Mouse (Mus musculus): ENCODE data around the gene Map4. TPM values are rescaled to one million over a fixed set of nuclear protein-coding genes. Genes with fewer than 3 reads are reported as not detected.

Map4 gene
- polyA plus RNA-seq (2016; fragmentation: Nextera tagmentation; extraction: Ambion mirVana) = 69.3 and 84.1 TPM in 2 replicates

- no peaks in the 10 kb centered on the region for H3K36me3 ChIP-seq
- WGBS = under 1% methylated on average over 94 of the region's 94 CpGs
- H3K4me1 ChIP-seq = peaks cover 19% of the 10 kb centered on the region
- DNase-seq (ENCODE audit: low spot score) = peak; percentile 98
- H3K27ac ChIP-seq (replicated peaks) = peak within 1 kb of the TSS; percentile 96
- peak within 1 kb of the TSS; percentile 72 for H3K4me3 ChIP-seq
- H3K9me3 ChIP-seq (replicated peaks) = no peaks in the 10 kb centered on the region
- no peaks in the 10 kb centered on the region for H3K27me3 ChIP-seq (ENCODE audit: low read depth, poor library complexity, severe bottlenecking)
These were observed at the start of gene Map4 for GRCm38 (mm10) chr9:109931257-109932171. TSS of gene Map4 (plus strand) at chr9:109931460.

- no peak for DNase-seq (ENCODE audit: low spot score)
- Histone ChIP-seq H3K4me1 (no peaks in the 10 kb centered on the region), H3K9me3 (replicated peaks) (no peaks in the 10 kb centered on the region), H3K4me3 (no peak overlapping the region), H3K36me3 (peaks cover 100% of the 10 kb centered on the region), H3K27ac (replicated peaks) (no peak overlapping the region), H3K27me3 (ENCODE audit: low read depth, poor library complexity, severe bottlenecking) (no peaks in the 10 kb centered on the region)
- 88% methylated on average over 4 of the region's 4 CpGs for WGBS
These were observed 45.0 kb upstream of the Map4 start for GRCm38 (mm10) chr9:109886259-109886658.

- Histone ChIP-seq H3K36me3 (peaks cover 100% of the 10 kb centered on the region), H3K27me3 (ENCODE audit: low read depth, poor library complexity, severe bottlenecking) (no peaks in the 10 kb centered on the region), H3K4me1 (no peaks in the 10 kb centered on the region), H3K27ac (replicated peaks) (no peak overlapping the region), H3K4me3 (no peak overlapping the region), H3K9me3 (replicated peaks) (no peaks in the 10 kb centered on the region)
- DNase-seq (ENCODE audit: low spot score) = no peak
- WGBS = 93% methylated on average over 5 of the region's 5 CpGs
These were observed 43.9 kb upstream of the Map4 start for GRCm38 (mm10) chr9:109887321-109887720.

- no peaks in the 10 kb centered on the region for H3K27me3 ChIP-seq (ENCODE audit: low read depth, poor library complexity, severe bottlenecking)
- H3K4me1 ChIP-seq = peaks cover 12% of the 10 kb centered on the region
- no peak for DNase-seq (ENCODE audit: low spot score)
- no peak overlapping the region for H3K27ac ChIP-seq (replicated peaks)
- WGBS = 91% methylated on average over 8 of the region's 8 CpGs
- H3K36me3 ChIP-seq = peaks cover 98% of the 10 kb centered on the region
- no peak overlapping the region for H3K4me3 ChIP-seq
- H3K9me3 ChIP-seq (replicated peaks) = no peaks in the 10 kb centered on the region
These were observed 39.8 kb upstream of the Map4 start for GRCm38 (mm10) chr9:109891501-109891900.

- Histone ChIP-seq H3K27ac (replicated peaks) (no peak overlapping the region), H3K36me3 (peaks cover 90% of the 10 kb centered on the region)
- WGBS = 76% methylated on average over 5 of the region's 5 CpGs
These were observed 38.5 kb upstream of the Map4 start for GRCm38 (mm10) chr9:109892651-109893250.

GRCm38 (mm10) chr9:109894413-109895090, 36.7 kb upstream of the Map4 start:
- Histone ChIP-seq H3K9me3 (replicated peaks) (no peaks in the 10 kb centered on the region), H3K27ac (replicated peaks) (peak overlapping the region; percentile 81), H3K36me3 (peaks cover 72% of the 10 kb centered on the region), H3K4me3 (no peak overlapping the region), H3K4me1 (peaks cover 12% of the 10 kb centered on the region), H3K27me3 (ENCODE audit: low read depth, poor library complexity, severe bottlenecking) (no peaks in the 10 kb centered on the region)
- 40% methylated on average over 6 of the region's 6 CpGs for WGBS
- DNase-seq (ENCODE audit: low spot score) = peak; percentile 71

More at GRCm38 (mm10) chr9:109892651-109893250, 38.5 kb upstream of the Map4 start:
- no peaks in the 10 kb centered on the region for H3K27me3 ChIP-seq (ENCODE audit: low read depth, poor library complexity, severe bottlenecking)
- peaks cover 12% of the 10 kb centered on the region for H3K4me1 ChIP-seq
- DNase-seq (ENCODE audit: low spot score) = peak; percentile 67
- H3K4me3 ChIP-seq = no peak overlapping the region
- no peaks in the 10 kb centered on the region for H3K9me3 ChIP-seq (replicated peaks)

- Histone ChIP-seq H3K9me3 (replicated peaks) (no peaks in the 10 kb centered on the region), H3K4me1 (peaks cover 12% of the 10 kb centered on the region), H3K27me3 (ENCODE audit: low read depth, poor library complexity, severe bottlenecking) (no peaks in the 10 kb centered on the region), H3K27ac (replicated peaks) (no peak overlapping the region), H3K4me3 (no peak overlapping the region), H3K36me3 (peaks cover 62% of the 10 kb centered on the region)
- DNase-seq (ENCODE audit: low spot score) = no peak
- 93% methylated on average over 6 of the region's 6 CpGs for WGBS
These were observed 35.7 kb upstream of the Map4 start for GRCm38 (mm10) chr9:109895593-109895992.

GRCm38 (mm10) chr9:109896253-109897150, 34.8 kb upstream of the Map4 start:
- Histone ChIP-seq H3K27me3 (ENCODE audit: low read depth, poor library complexity, severe bottlenecking) (no peaks in the 10 kb centered on the region), H3K4me3 (no peak overlapping the region), H3K4me1 (peaks cover 12% of the 10 kb centered on the region), H3K27ac (replicated peaks) (no peak overlapping the region), H3K36me3 (peaks cover 53% of the 10 kb centered on the region), H3K9me3 (replicated peaks) (no peaks in the 10 kb centered on the region)
- no peak for DNase-seq (ENCODE audit: low spot score)
- WGBS = 86% methylated on average over 8 of the region's 8 CpGs

- peaks cover 12% of the 10 kb centered on the region for H3K4me1 ChIP-seq
- H3K27me3 ChIP-seq (ENCODE audit: low read depth, poor library complexity, severe bottlenecking) = no peaks in the 10 kb centered on the region
- WGBS = 66% methylated on average over 2 of the region's 2 CpGs
- peaks cover 38% of the 10 kb centered on the region for H3K36me3 ChIP-seq
- H3K27ac ChIP-seq (replicated peaks) = no peak overlapping the region
- H3K4me3 ChIP-seq = no peak overlapping the region
- DNase-seq (ENCODE audit: low spot score) = no peak
- H3K9me3 ChIP-seq (replicated peaks) = no peaks in the 10 kb centered on the region
These were observed 33.2 kb upstream of the Map4 start for GRCm38 (mm10) chr9:109898027-109898426.

- Histone ChIP-seq H3K9me3 (replicated peaks) (no peaks in the 10 kb centered on the region), H3K4me3 (no peak overlapping the region), H3K36me3 (peaks cover 24% of the 10 kb centered on the region), H3K4me1 (peaks cover 6% of the 10 kb centered on the region), H3K27ac (replicated peaks) (0 out of 2 replicates have a peak overlapping the region, but pooled peaks have one; percentile 17), H3K27me3 (ENCODE audit: low read depth, poor library complexity, severe bottlenecking) (no peaks in the 10 kb centered on the region)
- DNase-seq (ENCODE audit: low spot score) = no peak
- WGBS = 79% methylated on average over 10 of the region's 15 CpGs
These were observed 31.9 kb upstream of the Map4 start for GRCm38 (mm10) chr9:109899361-109899760.

- DNase-seq (ENCODE audit: low spot score) = no peak
- 68% methylated on average over 8 of the region's 8 CpGs for WGBS
- 0 out of 2 replicates have a peak overlapping the region, but pooled peaks have one; percentile 17 for H3K27ac ChIP-seq (replicated peaks)
These were observed 31.5 kb upstream of the Map4 start for GRCm38 (mm10) chr9:109899774-109900173.

GRCm38 (mm10) chr9:109900604-109901003, 30.7 kb upstream of the Map4 start:
- no peak for DNase-seq (ENCODE audit: low spot score)
- 87% methylated on average over 3 of the region's 3 CpGs for WGBS
- Histone ChIP-seq H3K4me1 (no peaks in the 10 kb centered on the region), H3K36me3 (peaks cover 12% of the 10 kb centered on the region), H3K9me3 (replicated peaks) (no peaks in the 10 kb centered on the region), H3K27ac (replicated peaks) (no peak overlapping the region), H3K4me3 (no peak overlapping the region), H3K27me3 (ENCODE audit: low read depth, poor library complexity, severe bottlenecking) (no peaks in the 10 kb centered on the region)

More at GRCm38 (mm10) chr9:109899774-109900173, 31.5 kb upstream of the Map4 start:
- no peak overlapping the region for H3K4me3 ChIP-seq
- peaks cover 20% of the 10 kb centered on the region for H3K36me3 ChIP-seq
- no peaks in the 10 kb centered on the region for H3K9me3 ChIP-seq (replicated peaks)
- H3K27me3 ChIP-seq (ENCODE audit: low read depth, poor library complexity, severe bottlenecking) = no peaks in the 10 kb centered on the region
- peaks cover 1% of the 10 kb centered on the region for H3K4me1 ChIP-seq
